Mouse (Mus musculus): Measurements from ENCODE around the gene Creld1. TPM values are rescaled to one million over a fixed set of nuclear protein-coding genes. Genes with fewer than 3 reads are reported as not detected.

The Creld1 gene
- total and polyA plus RNA-seq, 3 experiments = 5.9 to 26.7 TPM; not detected in 1

- peaks cover 5 to 13% of the 10 kb centered on the region in 2 experiments for H3K36me3 ChIP-seq (ENCODE audit: control insufficient read depth in 1 of 2, insufficient read depth in 2 of 2, low read length in 2 of 2)
- peak overlapping the region; percentile 71 for H3K9ac ChIP-seq (ENCODE audit: control insufficient read depth, low read depth, low read length, poor library complexity, severe bottlenecking)
- TF ChIP-seq ZNF384 (IDR thresholded peaks at IDR 0.05; ENCODE audit: low read depth, low read length) (no peak), UBTF (IDR thresholded peaks at IDR 0.05; ENCODE audit: borderline replicate concordance, insufficient read depth, low read depth, low read length) (no peak), MAZ (IDR thresholded peaks at IDR 0.05; ENCODE audit: low read depth, low read length) (no peak), NRF1 (IDR thresholded peaks at IDR 0.05; ENCODE audit: insufficient read depth, low read depth, low read length, poor library complexity, severe bottlenecking) (no peak)
- H3K4me3 ChIP-seq (ENCODE audit: control insufficient read depth in 1 of 2, insufficient read depth in 1 of 2, low read depth in 2 of 2, low read length in 2 of 2) = peak overlapping the region; percentile 41 to 89
- H3K4me1 ChIP-seq (ENCODE audit: control insufficient read depth in 1 of 2, insufficient read depth in 2 of 2, low read length in 2 of 2) = peaks cover 4 to 16% of the 10 kb centered on the region in 2 experiments
- no peaks in the 10 kb centered on the region for H3K9me3 ChIP-seq (replicated peaks; ENCODE audit: insufficient read depth, low read length)
- no peaks in the 10 kb centered on the region for H3K27me3 ChIP-seq (ENCODE audit: control insufficient read depth in 1 of 2, insufficient read depth in 2 of 2, low read length in 2 of 2)
- H3K27ac ChIP-seq (ENCODE audit: control insufficient read depth, low read depth, low read length) = peak overlapping the region; percentile 43; the same call in 1 of the 2 replicates
- peaks cover 18% of the 10 kb centered on the region for H3K79me2 ChIP-seq (ENCODE audit: control insufficient read depth, insufficient read depth, low read length, poor library complexity)
- no peak for DNase-seq (ENCODE audit: low read depth, low spot score)
Observed at GRCm38 (mm10) chr6:113442087-113442441, 41.0 kb upstream of the Creld1 start.

- no peaks in the 10 kb centered on the region for H3K27me3 ChIP-seq (ENCODE audit: control insufficient read depth in 1 of 2, insufficient read depth in 2 of 2, low read length in 2 of 2)
- no peak for TF ChIP-seq UBTF (IDR thresholded peaks at IDR 0.05; ENCODE audit: borderline replicate concordance, insufficient read depth, low read depth, low read length)
- TF ChIP-seq POLR2AphosphoS5 (IDR thresholded peaks at IDR 0.05; ENCODE audit: borderline replicate concordance, low read depth, low read length) = no peak
- TF ChIP-seq RAD21 (IDR thresholded peaks at IDR 0.05; ENCODE audit: low read depth, low read length) = no peak
- no peak for TF ChIP-seq ZKSCAN1 (IDR thresholded peaks at IDR 0.05; ENCODE audit: low read depth, low read length)
- TF ChIP-seq POLR2AphosphoS2 (IDR thresholded peaks at IDR 0.05; ENCODE audit: low read length) = peak; percentile 93; the same call in 1 of the 2 replicates
- no peak for TF ChIP-seq ZC3H11A (IDR thresholded peaks at IDR 0.05; ENCODE audit: low read depth, low read length)
- TF ChIP-seq GABPA (IDR thresholded peaks at IDR 0.05; ENCODE audit: low read depth, low read length) = no peak; the same call in 1 of the 2 replicates
- TF ChIP-seq MYB (IDR thresholded peaks at IDR 0.05; ENCODE audit: low read depth, low read length) = no peak
- TF ChIP-seq BHLHE40 (IDR thresholded peaks at IDR 0.05; ENCODE audit: borderline replicate concordance, low read depth, low read length) = no peak
- peak; percentile 92 for TF ChIP-seq HCFC1 (IDR thresholded peaks at IDR 0.05; ENCODE audit: low read depth, low read length)
- peak; percentile 90 for TF ChIP-seq NELFE (IDR thresholded peaks at IDR 0.05; ENCODE audit: low read depth, low read length)
- TF ChIP-seq MYC (IDR thresholded peaks at IDR 0.05; ENCODE audit: low read depth, low read length) = peak; percentile 97
- TF ChIP-seq ZNF384 (IDR thresholded peaks at IDR 0.05; ENCODE audit: low read depth, low read length) = no peak
- 0 out of 6 replicates have a peak, but pooled peaks of 1 of the 3 experiments have one; percentile 3 for TF ChIP-seq CTCF (IDR thresholded peaks at IDR 0.05 in 2 of 3, conservative IDR thresholded peaks at IDR 0.05 in 1 of 3; ENCODE audit: control insufficient read depth in 1 of 3, insufficient read depth in 1 of 3, low read depth in 2 of 3, low read length in 3 of 3, poor library complexity in 1 of 3, severe bottlenecking in 1 of 3)
- peak; percentile 83 to 94 for TF ChIP-seq POLR2A (IDR thresholded peaks at IDR 0.05; ENCODE audit: control insufficient read depth in 1 of 2, insufficient read depth in 1 of 2, low read depth in 1 of 2, low read length in 2 of 2, poor library complexity in 1 of 2)
- TF ChIP-seq USF1 (IDR thresholded peaks at IDR 0.05; ENCODE audit: low read depth, low read length) = no peak
- peak; percentile 79 for TF ChIP-seq ZMIZ1 (IDR thresholded peaks at IDR 0.05; ENCODE audit: low read depth, low read length)
- no peak for TF ChIP-seq USF2 (IDR thresholded peaks at IDR 0.05; ENCODE audit: borderline replicate concordance in 1 of 2, insufficient read depth in 1 of 2, low read depth in 1 of 2, low read length in 2 of 2)
- TF ChIP-seq MAFK (IDR thresholded peaks at IDR 0.05; ENCODE audit: borderline replicate concordance, low read depth, low read length) = no peak
- TF ChIP-seq MXI1 (IDR thresholded peaks at IDR 0.05; ENCODE audit: low read depth, low read length) = peak; percentile 98
- TF ChIP-seq E2F4 (IDR thresholded peaks at IDR 0.05; ENCODE audit: borderline replicate concordance, low read depth, low read length) = 0 out of 2 replicates have a peak, but pooled peaks have one; percentile 16
- no peak for TF ChIP-seq CHD2 (IDR thresholded peaks at IDR 0.05; ENCODE audit: low read length)
- no peak for TF ChIP-seq MEF2A (IDR thresholded peaks at IDR 0.05; ENCODE audit: extremely low read depth, insufficient replicate concordance, low read depth, low read length, poor library complexity, severe bottlenecking)
- no peak for TF ChIP-seq SMC3 (IDR thresholded peaks at IDR 0.05; ENCODE audit: low read depth, low read length)
- TF ChIP-seq TCF12 (IDR thresholded peaks at IDR 0.05; ENCODE audit: low read depth, low read length) = peak; percentile 75
- peak; percentile 21; the same call in 1 of the 2 replicates for TF ChIP-seq ETS1 (IDR thresholded peaks at IDR 0.05; ENCODE audit: low read depth, low read length)
- peak in 1 of 2 experiments; percentile 17; a peak in 1 of 4 replicates for TF ChIP-seq EP300 (IDR thresholded peaks at IDR 0.05; ENCODE audit: low read depth in 1 of 2, low read length in 2 of 2)
Observed at GRCm38 (mm10) chr6:113442442-113443090, 40.5 kb upstream of the Creld1 start, which contains the start of gene Jagn1. TSS of gene Jagn1 (plus strand) at chr6:113442569.

More at GRCm38 (mm10) chr6:113442442-113443090, 40.5 kb upstream of the Creld1 start, which contains the start of gene Jagn1:
- Histone ChIP-seq H3K4me3 (ENCODE audit: control insufficient read depth in 1 of 2, insufficient read depth in 1 of 2, low read depth in 2 of 2, low read length in 2 of 2) (peak within 1 kb of the TSS; percentile 85 to 89), H3K4me1 (ENCODE audit: control insufficient read depth in 1 of 2, insufficient read depth in 2 of 2, low read length in 2 of 2) (peaks cover 4 to 16% of the 10 kb centered on the region in 2 experiments), H3K27ac (ENCODE audit: control insufficient read depth, low read depth, low read length) (peak within 1 kb of the TSS; percentile 55), H3K36me3 (ENCODE audit: control insufficient read depth in 1 of 2, insufficient read depth in 2 of 2, low read length in 2 of 2) (peaks cover 7 to 13% of the 10 kb centered on the region in 2 experiments), H3K9ac (ENCODE audit: control insufficient read depth, low read depth, low read length, poor library complexity, severe bottlenecking) (peak within 1 kb of the TSS; percentile 94), H3K79me2 (ENCODE audit: control insufficient read depth, insufficient read depth, low read length, poor library complexity) (peaks cover 18% of the 10 kb centered on the region), H3K9me3 (replicated peaks; ENCODE audit: insufficient read depth, low read length) (no peaks in the 10 kb centered on the region)
- DNase-seq (ENCODE audit: low read depth, low spot score) = peak; percentile 95
